Mouse (Mus musculus) forebrain, embryonic 14.5 days (tissue): ENCODE measurements around the gene Gm20498. TPM values are rescaled to one million over a fixed set of nuclear protein-coding genes. Genes with fewer than 3 reads are reported as not detected.
A peak's percentile ranks its signal among the peaks of the same experiment; 100 is the strongest.
"Not testable (repeated sequence)": the region's sequence is repeated elsewhere in the genome, so short reads cannot be mapped to it uniquely, and the experiment has no call there.

Experiments
- ATAC-seq: fragments of 200-750 bp; cut with Nextera tagmentation; 2 replicates; pipeline ENCODE4 v1.8.0; 2017; ENCODE audit warnings: mild to moderate bottlenecking, moderate library complexity
- DNase-seq: peaks from one replicate; pipeline ENCODE4 v3.0.0-alpha.2; 2015; ENCODE audit warnings: low spot score
- H3K27ac ChIP-seq: fragments of 300-500 bp; sonication (generic); 2 replicates; pipeline ENCODE4 v1.5.1; 2014; ENCODE audit warnings: low read depth, mild to moderate bottlenecking, control low read depth, low read length, moderate library complexity
- H3K27me3 ChIP-seq: fragments of 300-500 bp; sonication (generic); replicated peaks from 2 replicates; pipeline ENCODE4 v1.6.1; 2014; ENCODE audit warnings: low read length, control low read depth, mixed read lengths; ENCODE audit not compliant: control insufficient read depth, insufficient read depth
- H3K36me3 ChIP-seq: fragments of 300-500 bp; sonication (generic); 2 replicates; pipeline ENCODE4 v1.6.1; 2014; ENCODE audit warnings: low read length, control low read depth; ENCODE audit not compliant: control insufficient read depth, insufficient read depth
- H3K4me1 ChIP-seq: fragments of 300-500 bp; sonication (generic); 2 replicates; pipeline ENCODE4 v1.6.1; 2014; ENCODE audit warnings: antibody characterized with exemption, low read length, control low read depth; ENCODE audit not compliant: control insufficient read depth, insufficient read depth
- H3K4me2 ChIP-seq: fragments of 300-500 bp; sonication (generic); 2 replicates; pipeline ENCODE4 v1.6.1; 2014; ENCODE audit warnings: mild to moderate bottlenecking, control low read depth, low read length
- H3K4me3 ChIP-seq: fragments of 300-500 bp; sonication (generic); 2 replicates; pipeline ENCODE4 v1.5.1; 2014; ENCODE audit warnings: low read depth, low read length, control low read depth
- H3K9ac ChIP-seq: fragments of 300-500 bp; sonication (generic); 2 replicates; pipeline ENCODE4 v1.6.1; 2014; ENCODE audit warnings: mild to moderate bottlenecking, low read length, control low read depth, moderate library complexity
- H3K9me3 ChIP-seq: fragments of 300-500 bp; sonication (generic); replicated peaks from 2 replicates; pipeline ENCODE4 v1.6.1; 2016; ENCODE audit warnings: low read length, control low read depth, mixed read lengths; ENCODE audit not compliant: control insufficient read depth
- WGBS: fragments of 180-500 bp; shearing (Covaris S2); extraction: QIAGEN DNeasy Blood & Tissue Kit; methylation state at CpG from one replicate; pipeline ENCODE4 v1.1.7; 2014; 5-methylcytosine and 5-hydroxymethylcytosine counted together
- polyA plus RNA-seq: library from polyadenylated mRNA; unstranded; fragments of >200 nt; fragmentation: Nextera tagmentation; extraction: Ambion mirVana; gene quantifications from 2 replicates; pipeline ENCODE4 v1.2.1, GENCODE M21; 2014

Gene Gm20498
- 38.5 and 40.3 TPM in 2 replicates for polyA plus RNA-seq

DNA sequence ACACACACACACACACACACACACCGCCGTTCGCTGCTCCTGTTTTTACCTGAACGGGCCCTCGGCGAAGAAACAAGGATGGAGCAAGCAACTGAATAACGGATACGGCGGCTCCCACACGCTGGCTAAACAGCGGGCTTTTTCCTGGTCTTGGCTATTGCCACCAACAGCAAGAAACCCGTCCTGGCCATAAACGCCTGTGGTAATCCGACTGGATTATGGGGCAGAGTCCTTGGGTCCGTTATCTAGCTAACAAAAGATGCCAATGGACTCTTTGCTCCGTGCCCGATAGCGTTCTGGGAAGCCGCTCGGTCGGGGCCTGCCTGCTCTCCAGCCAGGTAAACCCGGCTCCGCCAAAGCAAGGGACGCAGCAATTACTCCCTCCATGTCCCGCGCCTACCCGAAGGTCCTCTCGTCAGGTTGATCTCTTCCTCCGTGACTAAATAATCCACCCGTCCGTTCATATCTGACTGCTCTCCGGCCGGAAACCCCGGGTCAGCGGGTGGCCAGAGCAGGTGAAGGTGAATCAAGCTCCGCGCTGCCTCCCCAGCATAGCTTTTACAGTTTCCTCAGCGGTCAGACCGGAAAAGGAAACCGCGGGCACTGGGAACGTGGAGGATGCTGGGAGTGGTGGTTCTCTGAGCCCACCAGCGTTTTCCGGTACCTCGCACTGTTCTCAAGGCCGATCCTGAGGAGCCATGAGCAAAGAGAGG lies at the start of gene Gm20498, which contains the start of gene Synj2bp:
Gene Gm20498 (minus strand): TSS at position 590 of the 713 bp plus-strand sequence.
Gene Synj2bp (minus strand): TSS at position 596 of the 713 bp plus-strand sequence.
- DNase-seq = peak; percentile 92

DNA sequence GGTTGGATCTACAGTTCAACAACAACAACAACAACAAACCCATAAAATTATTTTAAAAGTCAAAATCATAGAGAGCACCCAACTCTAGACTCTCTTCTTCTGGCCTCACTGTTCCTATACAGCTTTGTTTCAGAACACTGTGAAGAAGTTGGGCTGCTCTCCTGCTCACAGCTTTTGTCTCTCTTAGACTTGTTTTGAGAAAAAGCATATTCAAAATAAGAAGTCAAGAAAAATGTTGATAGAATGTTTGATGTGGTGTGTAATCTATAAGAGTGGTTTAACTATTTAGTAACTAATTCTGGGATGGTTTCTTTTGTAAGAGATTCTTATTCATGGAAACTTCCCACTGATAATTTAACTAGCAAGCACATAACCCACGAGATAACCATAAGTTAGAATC lies 35.7 kb upstream of the Gm20498 start, which contains the start of gene Adam21:
Gene Adam21 (minus strand): TSS at position 101 of the 400 bp plus-strand sequence.
- ATAC-seq (no peak), DNase-seq (no peak)
- Histone ChIP-seq H3K4me3 (no peak within 1 kb of the TSS), H3K36me3 (peaks cover 19% of the 10 kb centered on the region), H3K4me1 (no peaks in the 10 kb centered on the region), H3K9me3 (no peaks in the 10 kb centered on the region), H3K4me2 (no peak within 1 kb of the TSS), H3K9ac (no peak within 1 kb of the TSS), H3K27ac (no peak within 1 kb of the TSS), H3K27me3 (no peaks in the 10 kb centered on the region)
- WGBS = 91% methylated on average over 1 of the region's 1 CpGs

More for the DNA sequence above, at the start of gene Gm20498, which contains the start of gene Synj2bp:
- Histone ChIP-seq H3K9ac (peak within 1 kb of the TSS; percentile 84), H3K27ac (peak within 1 kb of the TSS; percentile 35; the same call in 1 of the 2 replicates), H3K36me3 (no peaks in the 10 kb centered on the region), H3K27me3 (no peaks in the 10 kb centered on the region), H3K9me3 (no peaks in the 10 kb centered on the region), H3K4me2 (peak within 1 kb of the TSS; percentile 62), H3K4me1 (peaks cover 8% of the 10 kb centered on the region), H3K4me3 (peak within 1 kb of the TSS; percentile 77)
- WGBS = under 1% methylated on average over 46 of the region's 46 CpGs
- peak; percentile 97 for ATAC-seq

DNA sequence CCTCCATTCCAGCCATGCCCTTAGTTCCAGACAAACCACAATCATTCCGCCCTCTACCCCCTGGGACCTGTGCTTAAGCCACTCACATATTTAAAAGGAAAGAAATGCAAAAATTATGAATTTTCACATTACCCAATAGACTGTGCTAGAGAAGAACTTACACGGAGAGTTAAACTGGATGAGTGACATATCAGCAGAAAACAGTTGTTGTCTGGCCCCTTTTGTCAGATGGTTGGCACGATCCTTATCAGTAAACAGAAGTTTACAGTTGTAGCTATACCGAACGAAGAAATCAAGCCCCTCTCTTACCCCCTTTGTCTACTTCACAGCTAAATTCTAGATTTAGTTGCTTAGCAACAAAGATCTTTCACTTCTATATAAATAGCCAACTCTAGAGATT lies 35.2 kb upstream of the Gm20498 start:
- Histone ChIP-seq H3K9ac (no peak overlapping the region), H3K4me1 (no peaks in the 10 kb centered on the region), H3K27ac (no peak overlapping the region), H3K9me3 (no peaks in the 10 kb centered on the region), H3K36me3 (peaks cover 16% of the 10 kb centered on the region), H3K4me3 (no peak overlapping the region), H3K4me2 (no peak overlapping the region), H3K27me3 (no peaks in the 10 kb centered on the region)
- no peak for ATAC-seq
- DNase-seq = no peak
- 83% methylated on average over 5 of the region's 5 CpGs for WGBS

DNA sequence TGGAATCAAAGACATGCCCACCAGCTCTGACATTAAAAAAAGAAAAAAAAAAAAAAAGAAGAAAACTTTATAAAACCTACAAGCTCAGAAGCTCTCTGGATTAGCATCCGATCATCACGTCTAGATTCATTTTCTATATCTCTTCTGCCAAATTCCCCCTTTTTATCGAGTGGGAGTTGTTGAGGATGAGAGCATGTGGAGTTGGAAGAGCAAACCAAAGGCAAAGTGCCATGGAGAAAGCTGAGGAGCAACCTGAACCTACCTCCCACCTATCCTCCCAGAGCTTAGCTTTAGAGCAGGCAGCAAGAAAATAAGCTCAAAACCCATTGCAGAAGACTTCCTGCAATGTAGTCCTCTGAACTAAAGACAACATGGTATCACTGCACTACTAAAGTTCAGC lies 31.5 kb upstream of the Gm20498 start:
- ATAC-seq (no peak), DNase-seq (no peak)
- Histone ChIP-seq H3K4me3 (no peak overlapping the region), H3K27me3 (no peaks in the 10 kb centered on the region), H3K4me2 (no peak overlapping the region), H3K27ac (no peak overlapping the region), H3K4me1 (no peaks in the 10 kb centered on the region), H3K9me3 (no peaks in the 10 kb centered on the region), H3K36me3 (no peaks in the 10 kb centered on the region), H3K9ac (no peak overlapping the region)
- 97% methylated on average over 3 of the region's 3 CpGs for WGBS

DNA sequence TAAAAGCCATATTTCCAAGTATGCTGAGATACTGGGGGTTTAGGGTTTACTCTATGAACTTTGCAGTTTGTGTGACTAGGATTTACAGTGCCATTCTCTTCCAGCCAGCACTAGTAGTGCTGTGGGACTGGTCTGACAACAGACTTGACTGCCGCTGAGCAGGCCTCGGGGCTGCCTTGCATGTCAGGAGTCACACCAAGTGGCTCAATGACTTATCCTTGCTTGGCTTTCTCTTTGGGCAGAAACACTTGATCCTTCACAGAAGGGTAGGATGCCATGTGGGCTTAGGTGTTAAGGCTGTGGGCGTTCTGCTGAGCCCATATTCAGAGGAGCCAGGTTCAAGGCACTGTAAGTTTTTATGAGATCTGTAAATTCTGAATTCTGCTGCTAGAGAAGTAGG lies 16.6 kb upstream of the Gm20498 start:
- no peaks in the 10 kb centered on the region for H3K4me1 ChIP-seq
- WGBS = 87% methylated on average over 3 of the region's 3 CpGs
- no peaks in the 10 kb centered on the region for H3K36me3 ChIP-seq
- no peaks in the 10 kb centered on the region for H3K27me3 ChIP-seq
- H3K27ac ChIP-seq = no peak overlapping the region
- H3K9ac ChIP-seq = no peak overlapping the region
- ATAC-seq = no peak
- H3K4me2 ChIP-seq = no peak overlapping the region
- no peaks in the 10 kb centered on the region for H3K9me3 ChIP-seq
- no peak overlapping the region for H3K4me3 ChIP-seq
- no peak for DNase-seq

DNA sequence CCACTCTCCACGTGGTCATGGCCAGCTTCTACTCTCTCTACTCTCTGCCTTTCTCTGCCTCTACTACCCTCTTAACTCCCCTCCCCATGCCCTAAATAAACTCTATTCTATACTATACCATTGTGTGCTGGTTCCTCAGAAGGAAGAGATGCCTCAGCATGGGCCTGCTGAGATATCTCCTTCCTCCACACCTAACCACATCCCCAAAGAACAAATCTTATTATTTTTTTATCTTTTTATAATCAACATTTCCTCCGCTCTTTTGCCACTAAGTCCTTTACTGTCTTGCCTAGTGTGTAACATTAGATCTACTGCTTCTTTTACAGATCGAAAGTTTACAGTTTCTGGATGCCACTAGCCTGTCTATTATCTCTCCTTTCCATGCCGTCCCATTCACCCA lies 14.5 kb upstream of the Gm20498 start:
- DNase-seq = no peak
- no peaks in the 10 kb centered on the region for H3K9me3 ChIP-seq
- no peak overlapping the region for H3K27ac ChIP-seq
- WGBS = 74% methylated on average over 4 of the region's 4 CpGs
- H3K4me2 ChIP-seq = no peak overlapping the region
- H3K9ac ChIP-seq = no peak overlapping the region
- no peak overlapping the region for H3K4me3 ChIP-seq
- no peaks in the 10 kb centered on the region for H3K36me3 ChIP-seq
- no peak for ATAC-seq
- H3K4me1 ChIP-seq = no peaks in the 10 kb centered on the region
- no peaks in the 10 kb centered on the region for H3K27me3 ChIP-seq

DNA sequence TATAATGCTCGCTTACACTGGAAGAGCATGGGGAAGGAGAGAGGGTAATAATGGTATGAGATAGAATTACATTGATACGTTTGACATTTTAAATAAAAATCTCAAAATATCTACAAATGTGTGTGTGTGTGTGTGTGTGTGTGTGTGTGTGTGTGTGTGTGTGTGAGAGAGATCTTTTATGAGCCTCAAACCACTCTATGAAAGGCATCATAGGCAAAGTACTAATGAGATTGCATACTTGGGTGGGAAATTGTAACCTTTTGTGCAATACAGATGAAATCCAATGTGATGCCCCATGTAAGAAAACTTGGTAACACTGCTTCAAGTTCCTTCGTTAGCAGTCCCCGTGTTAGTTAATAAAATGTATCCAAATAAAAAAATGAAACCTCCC lies 319 bp upstream of the Gm20498 start:
- no peak for DNase-seq
- H3K4me1 ChIP-seq = peaks cover 8% of the 10 kb centered on the region
- H3K4me2 ChIP-seq = peak overlapping the region; percentile 62
- H3K9ac ChIP-seq = peak overlapping the region; percentile 84
- WGBS = 27% methylated on average over 4 of the region's 4 CpGs
- no peak overlapping the region; the same call in 1 of the 2 replicates for H3K27ac ChIP-seq
- H3K4me3 ChIP-seq = peak overlapping the region; percentile 77
- no peaks in the 10 kb centered on the region for H3K27me3 ChIP-seq
- no peaks in the 10 kb centered on the region for H3K9me3 ChIP-seq
- peak; percentile 54 for ATAC-seq
- H3K36me3 ChIP-seq = no peaks in the 10 kb centered on the region

DNA sequence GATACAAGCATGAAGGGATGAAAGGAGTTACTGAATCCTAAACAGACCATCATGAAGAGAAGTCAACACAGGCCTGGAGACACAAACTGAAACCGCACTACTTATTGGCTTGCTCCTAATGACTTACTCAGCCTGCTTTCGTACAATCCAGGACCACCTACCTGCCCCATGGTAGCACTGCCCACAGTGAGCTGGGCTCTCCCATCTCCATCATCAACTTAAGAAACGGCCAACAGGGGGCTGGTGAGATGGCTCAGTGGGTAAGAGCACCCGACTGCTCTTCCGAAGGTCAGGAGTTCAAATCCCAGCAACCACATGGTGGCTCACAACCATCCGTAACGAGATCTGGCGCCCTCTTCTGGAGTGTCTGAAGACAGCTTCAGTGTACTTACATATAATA lies 2.1 kb downstream of the Gm20498 start:
- not testable (repeated sequence) for H3K36me3 ChIP-seq, H3K4me3 ChIP-seq, H3K4me1 ChIP-seq, H3K9ac ChIP-seq, H3K27ac ChIP-seq, H3K4me2 ChIP-seq, ATAC-seq, H3K27me3 ChIP-seq, DNase-seq, H3K9me3 ChIP-seq
- WGBS = 81% methylated on average over 5 of the region's 8 CpGs

DNA sequence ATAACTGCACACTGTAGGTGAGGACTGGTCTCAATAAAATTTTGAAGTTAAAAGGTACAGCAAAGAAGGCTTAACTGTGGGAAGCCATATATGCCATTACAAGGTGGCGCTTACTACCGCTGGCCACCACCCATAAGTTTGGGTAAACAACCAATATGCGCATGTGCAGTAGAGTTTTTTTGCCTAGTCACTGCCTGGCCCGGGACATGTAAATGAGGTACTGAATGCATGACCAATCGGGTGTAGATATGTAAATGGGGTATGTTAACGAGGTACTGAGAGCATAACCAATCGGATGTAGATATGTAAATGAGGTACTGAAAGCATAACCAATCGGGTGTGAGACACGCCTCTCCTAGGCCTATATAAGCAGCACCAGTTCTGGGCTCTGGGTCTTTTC lies 35.8 kb downstream of the Gm20498 start:
- H3K9me3 ChIP-seq, H3K9ac ChIP-seq, H3K36me3 ChIP-seq, H3K27ac ChIP-seq, DNase-seq, H3K4me2 ChIP-seq, H3K4me3 ChIP-seq, H3K4me1 ChIP-seq, ATAC-seq, H3K27me3 ChIP-seq: not testable (repeated sequence)
- WGBS = 97% methylated on average over 9 of the region's 9 CpGs
